Mouse (Mus musculus) hindbrain, embryonic 15.5 days (tissue): ENCODE measurements around the gene Prss16. TPM values are rescaled to one million over a fixed set of nuclear protein-coding genes. Genes with fewer than 3 reads are reported as not detected.
A peak's percentile ranks its signal among the peaks of the same experiment; 100 is the strongest.

ENCODE experiments used
- ATAC-seq: fragments of 200-750 bp; cut with Nextera tagmentation; 2 replicates; pipeline ENCODE4 v1.8.0; 2017; ENCODE audit warnings: low read depth, moderate number of reproducible peaks, moderate TSS enrichment; ENCODE audit not compliant: low FRiP score
- H3K27ac ChIP-seq: fragments of 300-500 bp; sonication (generic); replicated peaks from 2 replicates; pipeline ENCODE4 v1.5.1; 2015; ENCODE audit warnings: mild to moderate bottlenecking, inconsistent platforms
- H3K27me3 ChIP-seq: fragments of 300-500 bp; sonication (generic); 2 replicates; pipeline ENCODE4 v1.6.1; 2015; ENCODE audit warnings: control low read depth, inconsistent platforms
- H3K36me3 ChIP-seq: fragments of 300-500 bp; sonication (generic); 2 replicates; pipeline ENCODE4 v1.6.1; 2015; ENCODE audit warnings: control low read depth, inconsistent platforms
- H3K4me1 ChIP-seq: fragments of 300-500 bp; sonication (generic); replicated peaks from 2 replicates; pipeline ENCODE4 v1.6.1; 2015; ENCODE audit warnings: control low read depth, inconsistent platforms
- H3K4me2 ChIP-seq: fragments of 300-500 bp; sonication (generic); 2 replicates; pipeline ENCODE4 v1.6.1; 2015; ENCODE audit warnings: moderate library complexity, mild to moderate bottlenecking, inconsistent platforms
- H3K4me3 ChIP-seq: fragments of 300-500 bp; sonication (generic); 2 replicates; pipeline ENCODE4 v1.5.1; 2015; ENCODE audit warnings: mild to moderate bottlenecking, inconsistent platforms
- H3K9ac ChIP-seq: fragments of 300-500 bp; sonication (generic); 2 replicates; pipeline ENCODE4 v1.6.1; 2015; ENCODE audit warnings: inconsistent platforms
- H3K9me3 ChIP-seq: fragments of 300-500 bp; sonication (generic); 2 replicates; pipeline ENCODE4 v1.6.1; 2016; ENCODE audit warnings: control low read depth, inconsistent platforms
- WGBS: fragments of 180-500 bp; shearing (Covaris S2); methylation state at CpG from one replicate; pipeline ENCODE4 v1.1.7; 2015; 5-methylcytosine and 5-hydroxymethylcytosine counted together
- polyA plus RNA-seq: library from polyadenylated mRNA; unstranded; fragments of >200 nt; fragmentation: Nextera tagmentation; extraction: Ambion mirVana; gene quantifications from 2 replicates; pipeline ENCODE4 v1.2.1, GENCODE M21; 2015

Gene Prss16
- polyA plus RNA-seq, 1 experiment from 2014 or later = not detected

- Histone ChIP-seq H3K4me2 (peak overlapping the region; percentile 74), H3K9ac (no peak overlapping the region), H3K27ac (no peak overlapping the region), H3K9me3 (no peaks in the 10 kb centered on the region), H3K4me3 (no peak overlapping the region), H3K36me3 (no peaks in the 10 kb centered on the region), H3K27me3 (no peaks in the 10 kb centered on the region), H3K4me1 (peaks cover 14% of the 10 kb centered on the region)
- WGBS = 58% methylated on average over 5 of the region's 5 CpGs
- no peak for ATAC-seq
These were observed 24.4 kb upstream of the Prss16 start for GRCm38 (mm10) chr13:22033741-22034442.

DNA sequence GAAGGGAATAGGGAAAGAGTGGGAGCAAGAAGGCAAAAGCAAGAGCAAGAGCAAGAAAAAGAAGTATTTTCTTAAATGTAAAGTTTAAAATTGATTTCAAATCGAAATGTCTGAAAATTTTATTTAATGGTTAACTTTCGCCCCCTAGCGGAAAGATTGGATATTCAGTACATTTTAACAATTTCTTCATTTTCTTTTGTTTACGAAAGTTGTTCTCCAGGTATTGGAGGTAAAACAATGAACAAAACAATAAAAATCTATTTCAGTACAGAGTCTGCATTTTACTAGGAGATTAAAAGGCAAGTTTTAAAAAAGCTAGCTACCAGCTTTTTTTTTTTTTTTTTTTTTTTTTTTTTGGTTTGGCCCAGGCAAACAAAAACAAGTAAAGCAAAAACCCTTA lies 21.0 kb upstream of the Prss16 start:
- no peaks in the 10 kb centered on the region for H3K36me3 ChIP-seq
- no peak overlapping the region for H3K9ac ChIP-seq
- no peaks in the 10 kb centered on the region for H3K9me3 ChIP-seq
- ATAC-seq = no peak
- no peaks in the 10 kb centered on the region for H3K27me3 ChIP-seq
- H3K4me3 ChIP-seq = no peak overlapping the region
- WGBS = 13% methylated on average over 4 of the region's 4 CpGs
- no peak overlapping the region for H3K27ac ChIP-seq
- peaks cover 11% of the 10 kb centered on the region for H3K4me1 ChIP-seq
- no peak overlapping the region for H3K4me2 ChIP-seq

GRCm38 (mm10) chr13:22029928-22030327 lies 20.4 kb upstream of the Prss16 start:
- Histone ChIP-seq H3K27me3 (no peaks in the 10 kb centered on the region; the same call in 1 of the 2 replicates), H3K4me2 (no peak overlapping the region), H3K9ac (no peak overlapping the region), H3K9me3 (no peaks in the 10 kb centered on the region), H3K36me3 (no peaks in the 10 kb centered on the region), H3K27ac (no peak overlapping the region), H3K4me3 (no peak overlapping the region), H3K4me1 (peaks cover 10% of the 10 kb centered on the region)
- ATAC-seq = no peak
- WGBS = 29% methylated on average over 8 of the region's 8 CpGs

- Histone ChIP-seq H3K4me3 (peak overlapping the region; percentile 52), H3K4me2 (peak overlapping the region; percentile 62), H3K9me3 (no peaks in the 10 kb centered on the region), H3K36me3 (no peaks in the 10 kb centered on the region), H3K4me1 (peaks cover 5% of the 10 kb centered on the region; the same call in 1 of the 2 replicates), H3K27ac (peak overlapping the region; percentile 68), H3K9ac (peak overlapping the region; percentile 51), H3K27me3 (peaks cover 1% of the 10 kb centered on the region; the same call in 1 of the 2 replicates)
- ATAC-seq = peak; percentile 82
- WGBS = under 1% methylated on average over 40 of the region's 40 CpGs
These were observed 19.3 kb upstream of the Prss16 start for GRCm38 (mm10) chr13:22028673-22029460.

DNA sequence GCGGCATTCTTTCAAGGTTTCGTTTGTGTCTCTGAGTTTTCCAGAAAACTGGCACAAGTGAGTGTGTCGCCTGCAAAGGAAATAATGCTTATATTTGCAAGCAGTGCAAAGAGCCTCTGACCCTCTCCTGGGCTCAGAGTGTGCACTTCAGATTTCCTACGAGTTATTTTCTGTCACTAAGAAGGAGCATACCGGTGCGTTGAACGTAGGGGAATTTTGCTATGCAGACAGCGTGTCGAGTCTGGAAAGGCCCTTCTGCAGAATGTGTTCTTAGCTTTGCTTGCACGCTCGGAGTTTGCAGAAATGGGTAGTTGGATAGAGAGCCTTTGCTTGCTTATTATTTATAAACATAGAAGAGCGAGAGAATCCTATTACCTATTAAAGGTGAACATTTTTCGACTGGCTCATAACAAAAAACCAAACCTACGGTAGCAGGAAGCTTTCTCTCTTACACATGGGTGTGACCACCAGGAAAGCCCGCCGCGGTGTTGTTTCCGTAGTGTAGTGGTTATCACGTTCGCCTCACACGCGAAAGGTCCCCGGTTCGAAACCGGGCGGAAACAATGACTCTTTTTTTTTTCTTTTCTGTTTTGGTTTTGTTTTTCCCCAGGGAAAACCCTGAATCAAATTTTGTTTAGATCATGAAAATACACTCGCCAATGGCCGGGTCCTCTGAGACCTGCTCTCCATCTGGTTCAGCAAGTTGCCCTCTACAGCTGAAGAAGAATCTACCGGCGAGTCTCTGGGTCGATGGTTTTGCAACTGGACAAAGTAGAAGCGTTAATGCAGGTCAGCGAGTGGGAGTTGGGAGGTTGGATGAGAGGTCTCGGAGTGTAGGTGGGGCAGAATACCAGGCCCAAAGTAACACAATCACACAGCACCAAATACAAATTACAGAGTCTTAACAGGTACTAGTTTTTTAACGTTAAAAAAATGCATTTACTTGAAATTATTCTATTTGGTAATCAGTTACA lies 16.8 kb upstream of the Prss16 start:
- Histone ChIP-seq H3K4me2 (peak overlapping the region; percentile 66), H3K9ac (peak overlapping the region; percentile 35), H3K27ac (peak overlapping the region; percentile 47), H3K36me3 (no peaks in the 10 kb centered on the region), H3K4me3 (peak overlapping the region; percentile 46), H3K27me3 (peaks cover 20% of the 10 kb centered on the region), H3K4me1 (peaks cover 12% of the 10 kb centered on the region; the same call in 1 of the 2 replicates), H3K9me3 (no peaks in the 10 kb centered on the region)
- WGBS = 1% methylated on average over 35 of the region's 35 CpGs
- ATAC-seq = peak; percentile 52; the same call in 1 of the 2 replicates

DNA sequence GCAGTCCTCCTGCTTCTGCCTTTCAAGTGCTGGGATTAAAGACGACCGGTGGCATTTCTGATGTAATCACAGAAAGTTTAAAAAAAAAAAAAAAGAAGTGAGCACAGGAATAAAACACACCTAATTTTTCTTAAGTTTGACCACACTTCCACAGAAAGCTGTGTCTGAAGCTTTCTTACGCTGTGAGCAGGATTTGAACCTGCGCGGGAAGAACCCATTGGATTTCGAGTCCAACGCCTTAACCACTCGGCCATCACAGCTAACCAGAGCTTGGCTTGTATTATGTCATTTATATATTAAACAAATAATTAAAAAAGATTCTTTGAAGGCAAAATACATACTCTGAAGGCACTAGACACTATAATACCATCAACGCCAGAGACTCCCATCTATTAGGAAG lies 12.7 kb upstream of the Prss16 start:
- H3K4me1 ChIP-seq = peaks cover 21% of the 10 kb centered on the region
- H3K27ac ChIP-seq = no peak overlapping the region
- under 1% methylated on average over 9 of the region's 9 CpGs for WGBS
- no peaks in the 10 kb centered on the region for H3K9me3 ChIP-seq
- no peak for ATAC-seq
- peak overlapping the region; percentile 58 for H3K4me2 ChIP-seq
- H3K36me3 ChIP-seq = no peaks in the 10 kb centered on the region
- peak overlapping the region; percentile 38 for H3K4me3 ChIP-seq
- H3K9ac ChIP-seq = no peak overlapping the region
- H3K27me3 ChIP-seq = peaks cover 58% of the 10 kb centered on the region

- peaks cover 63% of the 10 kb centered on the region for H3K27me3 ChIP-seq
These were observed 12.0 kb upstream of the Prss16 start for GRCm38 (mm10) chr13:22021581-22021980.

DNA sequence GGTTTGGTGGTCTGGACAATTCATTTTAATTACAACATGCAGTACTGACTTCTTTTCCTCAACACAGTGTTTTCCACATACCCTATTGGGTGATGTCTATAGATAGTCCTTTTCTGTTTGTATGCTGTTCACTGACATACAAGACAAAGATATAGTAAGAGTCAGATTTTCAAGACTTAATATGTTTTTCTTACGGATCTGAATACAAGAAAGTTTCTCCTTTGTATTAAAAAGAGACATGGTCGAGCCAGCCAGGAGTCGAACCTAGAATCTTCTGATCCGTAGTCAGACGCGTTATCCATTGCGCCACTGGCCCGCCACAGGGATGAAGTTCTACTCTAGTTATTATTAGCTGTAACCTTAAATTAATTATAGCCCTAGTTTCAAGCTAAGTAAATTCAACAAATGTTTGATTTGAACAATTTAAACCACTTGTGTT lies 11.4 kb upstream of the Prss16 start:
- Histone ChIP-seq H3K4me2 (peak overlapping the region; percentile 58), H3K9ac (no peak overlapping the region), H3K36me3 (no peaks in the 10 kb centered on the region), H3K27me3 (peaks cover 70% of the 10 kb centered on the region), H3K27ac (no peak overlapping the region), H3K9me3 (no peaks in the 10 kb centered on the region), H3K4me3 (peak overlapping the region; percentile 38), H3K4me1 (peaks cover 19% of the 10 kb centered on the region)
- WGBS = under 1% methylated on average over 8 of the region's 8 CpGs
- ATAC-seq = peak; percentile 47; the same call in 1 of the 2 replicates

More at GRCm38 (mm10) chr13:22021581-22021980, 12.0 kb upstream of the Prss16 start:
- H3K9ac ChIP-seq = no peak overlapping the region
- ATAC-seq = no peak
- H3K36me3 ChIP-seq = no peaks in the 10 kb centered on the region
- peak overlapping the region; percentile 38 for H3K4me3 ChIP-seq
- H3K4me1 ChIP-seq = peaks cover 19% of the 10 kb centered on the region
- WGBS = under 1% methylated on average over 11 of the region's 11 CpGs
- H3K4me2 ChIP-seq = peak overlapping the region; percentile 58
- H3K27ac ChIP-seq = no peak overlapping the region
- no peaks in the 10 kb centered on the region for H3K9me3 ChIP-seq

GRCm38 (mm10) chr13:22019934-22020835 lies 10.6 kb upstream of the Prss16 start:
- Histone ChIP-seq H3K36me3 (no peaks in the 10 kb centered on the region), H3K4me3 (peak overlapping the region; percentile 38), H3K4me1 (peaks cover 16% of the 10 kb centered on the region), H3K27ac (no peak overlapping the region), H3K4me2 (peak overlapping the region; percentile 58), H3K9me3 (no peaks in the 10 kb centered on the region), H3K27me3 (peaks cover 75% of the 10 kb centered on the region), H3K9ac (no peak overlapping the region)
- WGBS = 1% methylated on average over 44 of the region's 44 CpGs
- ATAC-seq = no peak

GRCm38 (mm10) chr13:22015479-22016450 lies 6.2 kb upstream of the Prss16 start:
- Histone ChIP-seq H3K27me3 (peaks cover 88% of the 10 kb centered on the region), H3K36me3 (no peaks in the 10 kb centered on the region), H3K4me2 (0 out of 2 replicates have a peak overlapping the region, but pooled peaks have one; percentile 4), H3K4me1 (peaks cover 8% of the 10 kb centered on the region; the same call in 1 of the 2 replicates), H3K27ac (no peak overlapping the region), H3K9ac (no peak overlapping the region), H3K4me3 (0 out of 2 replicates have a peak overlapping the region, but pooled peaks have one; percentile 10), H3K9me3 (no peaks in the 10 kb centered on the region)
- 15% methylated on average over 27 of the region's 27 CpGs for WGBS
- no peak; the same call in 1 of the 2 replicates for ATAC-seq
